Mouse (Mus musculus) CH12.LX (cell line): ENCODE results near the gene Apoc4. TPM values are rescaled to one million over a fixed set of nuclear protein-coding genes. Genes with fewer than 3 reads are reported as not detected.
A peak's percentile ranks its signal among the peaks of the same experiment; 100 is the strongest.

Source experiments
- DNase-seq: peaks from one replicate; pipeline ENCODE4 v3.0.0-alpha.2; 2013; ENCODE audit errors: extremely low read depth
- H3K27ac ChIP-seq: 2 replicates; pipeline ENCODE4 v1.5.1; 2012; ENCODE audit warnings: low read depth, mild to moderate bottlenecking, control low read depth, moderate library complexity; ENCODE audit not compliant: insufficient read depth
- H3K27me3 ChIP-seq: replicated peaks from 2 replicates; pipeline ENCODE3; 2012; ENCODE audit warnings: inconsistent platforms
- H3K36me3 ChIP-seq, 2 experiments: replicated peaks in 1 of 2; 2 replicates each; pipeline versions ENCODE3 to v1.6.1; 2012; ENCODE audit warnings: inconsistent platforms in 1 of 2, low read length in 1 of 2, mild to moderate bottlenecking in 1 of 2, mixed read lengths in 1 of 2, moderate library complexity in 1 of 2; ENCODE audit not compliant: control insufficient read depth in 1 of 2, insufficient read depth in 1 of 2
- H3K4me1 ChIP-seq, 2 experiments: 2 replicates each; pipeline ENCODE4 v1.6.1; 2012; ENCODE audit warnings: inconsistent platforms in 1 of 2, moderate library complexity in 1 of 2; ENCODE audit not compliant: insufficient read depth in 2 of 2, control insufficient read depth in 1 of 2
- H3K4me2 ChIP-seq: 2 replicates; pipeline ENCODE4 v1.6.1; 2012; ENCODE audit warnings: low read depth, mild to moderate bottlenecking, control low read depth; ENCODE audit not compliant: poor library complexity, insufficient read depth, severe bottlenecking
- H3K4me3 ChIP-seq, 3 experiments: fragments of 150-350 bp in 1 of 3; sonication (generic) in 1 of 3; replicated peaks in 1 of 3; 2 replicates each; pipeline versions ENCODE3 to v1.5.1; 2011 to 2012; ENCODE audit warnings: low read depth in 2 of 3, low read length in 2 of 3, mild to moderate bottlenecking in 2 of 3, moderate library complexity in 2 of 3, control low read depth in 1 of 3, improper control_type of control experiment in 1 of 3, inconsistent platforms in 1 of 3, mixed read lengths in 1 of 3; ENCODE audit not compliant: poor library complexity in 1 of 3
- H3K79me2 ChIP-seq: replicated peaks from 2 replicates; pipeline ENCODE4 v1.6.1; 2012; ENCODE audit warnings: mild to moderate bottlenecking, moderate library complexity; ENCODE audit not compliant: control insufficient read depth, poor library complexity, insufficient read depth, severe bottlenecking; ENCODE audit errors: extremely low read depth
- H3K9ac ChIP-seq: 2 replicates; pipeline ENCODE4 v1.6.1; 2012; ENCODE audit warnings: low read depth, mild to moderate bottlenecking, control low read depth, moderate library complexity; ENCODE audit not compliant: insufficient read depth
- H3K9me3 ChIP-seq: replicated peaks from 2 replicates; pipeline ENCODE3; 2012; ENCODE audit warnings: low read length, inconsistent platforms, mixed read lengths
- CHD2 ChIP-seq: IDR thresholded peaks from 2 replicates; pipeline ENCODE4 v1.6.1; 2011; ENCODE audit warnings: low read length, improper control_type of control experiment
- CTCF ChIP-seq, 2 experiments: IDR thresholded peaks in 1 of 2; conservative IDR thresholded peaks in 1 of 2; 2 replicates each; pipeline ENCODE4 v1.5.1; 2011 to 2012; ENCODE audit warnings: low read depth in 2 of 2, low read length in 2 of 2, improper control_type of control experiment in 1 of 2, inconsistent platforms in 1 of 2, mild to moderate bottlenecking in 1 of 2, moderate library complexity in 1 of 2
- ELF1 ChIP-seq: IDR thresholded peaks from 2 replicates; pipeline ENCODE4 v1.6.1; 2014; ENCODE audit warnings: low read depth, mild to moderate bottlenecking, inconsistent platforms, low read length, improper control_type of control experiment
- IRF4 ChIP-seq: IDR thresholded peaks from 2 replicates; pipeline ENCODE4 v1.6.1; 2014; ENCODE audit warnings: low read depth, mild to moderate bottlenecking, inconsistent platforms, low read length, improper control_type of control experiment
- JUN ChIP-seq: IDR thresholded peaks from 2 replicates; pipeline ENCODE4 v1.6.1; 2011; ENCODE audit warnings: low read depth, mild to moderate bottlenecking, low read length, improper control_type of control experiment, moderate library complexity; ENCODE audit not compliant: insufficient read depth
- JUND ChIP-seq: conservative IDR thresholded peaks from 2 replicates; pipeline ENCODE4 v1.6.1; 2011; ENCODE audit warnings: low read depth, low read length, improper control_type of control experiment
- KAT2A ChIP-seq: IDR thresholded peaks from 2 replicates; pipeline ENCODE4 v1.6.1; 2012; ENCODE audit warnings: low read length, improper control_type of control experiment, inconsistent platforms; ENCODE audit not compliant: insufficient replicate concordance
- MAX ChIP-seq: IDR thresholded peaks from 2 replicates; pipeline ENCODE4 v1.6.1; 2011; ENCODE audit warnings: low read length, improper control_type of control experiment
- MAZ ChIP-seq: IDR thresholded peaks from 2 replicates; pipeline ENCODE4 v1.6.1; 2012; ENCODE audit warnings: low read depth, mild to moderate bottlenecking, inconsistent platforms, low read length, improper control_type of control experiment, moderate library complexity
- POLR2A ChIP-seq: IDR thresholded peaks from 2 replicates; pipeline ENCODE4 v1.6.1; 2011; ENCODE audit warnings: low read depth, mild to moderate bottlenecking, improper control_type of control experiment, low read length
- POLR2AphosphoS2 ChIP-seq: IDR thresholded peaks from 2 replicates; pipeline ENCODE4 v1.6.1; 2011; ENCODE audit warnings: low read depth, low read length, improper control_type of control experiment
- RAD21 ChIP-seq: IDR thresholded peaks from 2 replicates; pipeline ENCODE4 v1.6.1; 2011; ENCODE audit warnings: low read depth, mild to moderate bottlenecking, low read length, improper control_type of control experiment, moderate library complexity
- SIN3A ChIP-seq: IDR thresholded peaks from 2 replicates; pipeline ENCODE4 v1.6.1; 2012; ENCODE audit warnings: low read length, improper control_type of control experiment, inconsistent platforms
- SMC3 ChIP-seq: IDR thresholded peaks from 2 replicates; pipeline ENCODE4 v1.6.1; 2011; ENCODE audit warnings: low read depth, low read length, improper control_type of control experiment
- USF1 ChIP-seq: IDR thresholded peaks from 2 replicates; pipeline ENCODE4 v1.6.1; 2014; ENCODE audit warnings: low read depth, mild to moderate bottlenecking, inconsistent platforms, low read length, improper control_type of control experiment
- USF2 ChIP-seq: conservative IDR thresholded peaks from 2 replicates; pipeline ENCODE4 v1.6.1; 2011; ENCODE audit warnings: low read depth, low read length, improper control_type of control experiment
- ZC3H11A ChIP-seq: IDR thresholded peaks from 2 replicates; pipeline ENCODE4 v1.6.1; 2012; ENCODE audit warnings: low read depth, mild to moderate bottlenecking, inconsistent platforms, low read length, improper control_type of control experiment
- ZKSCAN1 ChIP-seq: IDR thresholded peaks from 2 replicates; pipeline ENCODE4 v1.6.1; 2012; ENCODE audit warnings: low read depth, inconsistent platforms, low read length, improper control_type of control experiment, borderline replicate concordance
- ZNF384 ChIP-seq: IDR thresholded peaks from 2 replicates; pipeline ENCODE4 v1.6.1; 2012; ENCODE audit warnings: low read depth, low read length, improper control_type of control experiment, inconsistent platforms
- dilution Hi-C: fragments of 300-500 bp; cut with MboI; formaldehyde crosslinking; loops from 2 replicates; pipeline ENCODE4 v1.14.3; 2020; ENCODE audit warnings: low sequenced_read_pairs; ENCODE audit not compliant: extremely low pct_unique_long_range_greater_than_20kb, extremely low pct_ligation_motif_present
- in situ Hi-C: fragments of 300-500 bp; cut with MboI; formaldehyde crosslinking; loops from 3 replicates; pipeline ENCODE4 v1.14.3; 2019; ENCODE audit warnings: low sequenced_read_pairs, low pct_ligation_motif_present, low pct_unique_long_range_greater_than_20kb, mixed read lengths
- polyA plus RNA-seq: library from polyadenylated mRNA; unstranded; fragments of >175 nt; gene quantifications from 2 replicates; pipeline ENCODE4 v1.2.1, GENCODE M21; 2012; ENCODE audit warnings: low read depth; ENCODE audit not compliant: insufficient read length
- total RNA-seq, 2 experiments: library from RNA; depleted of rRNA; stranded (reverse); fragments of 300-350 nt in 1 of 2; fragments of >200 nt in 1 of 2; gene quantifications; 2 replicates each; pipeline ENCODE4 v1.2.3; 2012 to 2014

The Apoc4 gene
- total and polyA plus RNA-seq, 3 experiments = not detected

DNA sequence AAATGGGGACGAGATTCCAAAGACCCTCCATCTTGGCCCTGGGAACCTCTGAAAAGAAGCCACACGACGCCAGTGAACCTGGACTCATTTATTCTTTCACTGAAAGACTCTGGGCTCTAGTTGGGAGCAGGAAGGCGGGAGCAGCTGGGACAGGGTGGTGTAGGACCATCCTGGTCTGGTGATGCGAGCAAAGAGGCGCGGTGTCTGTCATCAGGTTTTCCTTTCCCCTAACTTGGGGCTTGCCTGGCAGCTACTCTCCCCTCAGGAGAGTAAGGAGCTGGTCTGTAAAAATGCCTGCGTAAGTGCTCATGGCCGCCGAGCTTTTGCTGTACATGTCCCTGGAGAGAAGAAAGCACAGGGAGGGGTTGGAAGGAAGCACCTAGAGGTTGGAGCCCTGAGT is 9.8 kb downstream of the Apoc4 start:
- dilution Hi-C loops = no loop called here
- TF ChIP-seq ZNF384 (no peak), ZKSCAN1 (no peak), KAT2A (no peak), JUND (no peak), RAD21 (no peak), SIN3A (no peak), CHD2 (no peak), USF2 (no peak), IRF4 (no peak)

DNA sequence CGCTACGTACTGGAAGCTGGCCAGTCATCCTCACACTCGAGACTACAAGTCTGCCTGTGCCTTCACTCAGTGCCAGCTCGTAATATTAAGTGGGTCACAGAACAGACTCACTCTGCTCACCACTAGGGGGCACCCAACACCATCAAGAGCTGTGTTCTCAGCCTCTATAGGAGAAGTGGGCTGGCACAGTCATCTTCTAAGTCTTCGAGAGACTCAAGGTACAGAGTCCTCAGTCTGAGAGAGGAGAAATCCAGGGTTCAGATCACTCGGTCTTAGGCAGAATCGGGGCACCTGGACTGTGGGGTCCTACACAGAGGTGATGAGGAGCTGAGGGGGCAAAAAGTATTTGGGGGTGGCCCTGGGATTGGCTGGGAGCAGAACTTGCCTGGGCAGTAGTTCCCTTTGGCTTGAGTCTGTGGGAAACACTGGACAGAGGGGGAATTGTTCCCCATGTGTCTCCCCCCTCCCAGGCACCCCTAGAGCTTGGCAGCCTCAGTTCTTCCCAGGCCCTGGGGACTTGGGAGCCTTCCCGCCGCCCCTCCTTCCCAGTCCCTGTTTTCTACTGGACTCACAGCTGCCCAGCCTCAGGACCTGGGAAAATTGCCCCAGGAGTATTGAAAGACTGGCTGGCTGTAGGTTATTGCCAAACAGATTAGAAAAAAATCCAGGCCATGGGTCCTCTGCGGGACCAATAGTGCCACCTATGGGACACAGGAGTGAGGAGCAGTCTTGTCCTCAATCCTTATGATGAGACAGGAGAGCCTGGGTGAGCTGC is 12.1 kb downstream of the Apoc4 start:
- in situ Hi-C loops = loop anchor here (5.0 kb wide), 2 partner anchors 43 to 203 kb away; no protein-coding TSS in a partner anchor
- Histone ChIP-seq H3K4me3 (peak overlapping the region in 2 of 3 experiments; percentile 2 to 19), H3K27me3 (peaks cover 2% of the 10 kb centered on the region), H3K4me1 (peaks cover 7 to 29% of the 10 kb centered on the region in 2 experiments; a peak in 3 of 4 replicates), H3K79me2 (peaks cover 5% of the 10 kb centered on the region), H3K4me2 (peak overlapping the region; percentile 79), H3K9ac (peak overlapping the region; percentile 55), H3K9me3 (no peaks in the 10 kb centered on the region), H3K36me3 (no peaks in the 10 kb centered on the region), H3K27ac (peak overlapping the region; percentile 30; the same call in 1 of the 2 replicates)
- peak; percentile 97 for DNase-seq
- TF ChIP-seq CTCF (conservative IDR thresholded peaks at IDR 0.05 in 1 of 2, IDR thresholded peaks at IDR 0.05 in 1 of 2; ENCODE audit: low read depth in 2 of 2, low read length in 2 of 2) (peak; percentile 82 to 96), RAD21 (peak; percentile 88), ZKSCAN1 (no peak), ELF1 (no peak), IRF4 (peak; percentile 33; the same call in 1 of the 2 replicates), MAX (0 out of 2 replicates have a peak, but pooled peaks have one; percentile 8), JUN (no peak), POLR2AphosphoS2 (no peak), POLR2A (peak; percentile 40; the same call in 1 of the 2 replicates), ZNF384 (peak; percentile 93), ZC3H11A (no peak), SIN3A (no peak), USF1 (no peak), SMC3 (peak; percentile 81), MAZ (no peak)
- dilution Hi-C loops = no loop called here

More for the DNA sequence above, 9.8 kb downstream of the Apoc4 start:
- DNase-seq = no peak
- Histone ChIP-seq H3K79me2 (no peaks in the 10 kb centered on the region), H3K36me3 (no peaks in the 10 kb centered on the region), H3K4me3 (no peak overlapping the region), H3K9me3 (no peaks in the 10 kb centered on the region), H3K4me2 (no peak overlapping the region), H3K9ac (no peak overlapping the region), H3K27ac (no peak overlapping the region), H3K27me3 (peaks cover 6% of the 10 kb centered on the region), H3K4me1 (peaks cover 7 to 21% of the 10 kb centered on the region in 2 experiments; a peak in 3 of 4 replicates)
- in situ Hi-C loops = no loop called here
